Mouse (Mus musculus) intestine, embryonic 15.5 days (tissue): ENCODE measurements around the gene Slit3. TPM values are rescaled to one million over a fixed set of nuclear protein-coding genes. Genes with fewer than 3 reads are reported as not detected.

Source experiments
- ATAC-seq: fragments of 200-750 bp; cut with Nextera tagmentation; 2 replicates; pipeline ENCODE4 v1.8.0; 2017; ENCODE audit warnings: moderate TSS enrichment, moderate library complexity
- H3K27ac ChIP-seq: fragments of 300-500 bp; sonication (generic); 2 replicates; pipeline ENCODE4 v1.5.1; 2015; ENCODE audit warnings: mild to moderate bottlenecking, inconsistent platforms
- H3K27me3 ChIP-seq: fragments of 300-500 bp; sonication (generic); replicated peaks from 2 replicates; pipeline ENCODE4 v1.6.1; 2015; ENCODE audit warnings: inconsistent platforms
- H3K36me3 ChIP-seq: fragments of 300-500 bp; sonication (generic); 2 replicates; pipeline ENCODE4 v1.6.1; 2015; ENCODE audit warnings: inconsistent platforms
- H3K4me1 ChIP-seq: fragments of 300-500 bp; sonication (generic); replicated peaks from 2 replicates; pipeline ENCODE4 v1.6.1; 2015; ENCODE audit warnings: inconsistent platforms
- H3K4me2 ChIP-seq: fragments of 300-500 bp; sonication (generic); replicated peaks from 2 replicates; pipeline ENCODE4 v1.6.1; 2015; ENCODE audit warnings: mild to moderate bottlenecking, inconsistent platforms
- H3K4me3 ChIP-seq: fragments of 300-500 bp; sonication (generic); replicated peaks from 2 replicates; pipeline ENCODE4 v1.5.1; 2015; ENCODE audit warnings: inconsistent platforms
- H3K9ac ChIP-seq: fragments of 300-500 bp; sonication (generic); 2 replicates; pipeline ENCODE4 v1.6.1; 2015; ENCODE audit warnings: inconsistent platforms
- H3K9me3 ChIP-seq: fragments of 300-500 bp; sonication (generic); 2 replicates; pipeline ENCODE4 v1.6.1; 2016; ENCODE audit warnings: inconsistent platforms
- WGBS: fragments of 180-500 bp; shearing (Covaris S2); methylation state at CpG from one replicate; pipeline ENCODE4 v1.1.7; 2015; 5-methylcytosine and 5-hydroxymethylcytosine counted together
- polyA plus RNA-seq: library from polyadenylated mRNA; unstranded; fragments of >200 nt; fragmentation: Nextera tagmentation; extraction: Ambion mirVana; gene quantifications from 2 replicates; pipeline ENCODE4 v1.2.1, GENCODE M21; 2015

The Slit3 gene
- polyA plus RNA-seq, 1 experiment from 2014 or later = 15.9 TPM

- Histone ChIP-seq H3K4me1 (0 out of 2 replicates have a peak, but pooled peaks cover 9% of the 10 kb centered on the region), H3K9me3 (no peaks in the 10 kb centered on the region), H3K9ac (peak overlapping the region; percentile 5; the same call in 1 of the 2 replicates), H3K27ac (no peak overlapping the region), H3K4me3 (no peak overlapping the region), H3K27me3 (no peaks in the 10 kb centered on the region), H3K4me2 (no peak overlapping the region), H3K36me3 (no peaks in the 10 kb centered on the region)
- peak; percentile 82 for ATAC-seq
- WGBS = 40% methylated on average over 12 of the region's 12 CpGs
Observed at GRCm38 (mm10) chr11:35407341-35408154, 286.5 kb downstream of the Slit3 start.

- H3K27me3 ChIP-seq = no peaks in the 10 kb centered on the region
- H3K27ac ChIP-seq = no peak overlapping the region
- H3K4me3 ChIP-seq = no peak overlapping the region
- H3K36me3 ChIP-seq = no peaks in the 10 kb centered on the region
- no peak overlapping the region for H3K9ac ChIP-seq
- H3K4me2 ChIP-seq = no peak overlapping the region
- 0 out of 2 replicates have a peak, but pooled peaks cover 9% of the 10 kb centered on the region for H3K4me1 ChIP-seq
- WGBS = 77% methylated on average over 3 of the region's 3 CpGs
- no peaks in the 10 kb centered on the region for H3K9me3 ChIP-seq
- ATAC-seq = no peak
Observed at GRCm38 (mm10) chr11:35410431-35410830, 289.4 kb downstream of the Slit3 start.

- Histone ChIP-seq H3K4me2 (no peak overlapping the region), H3K36me3 (no peaks in the 10 kb centered on the region), H3K9ac (no peak overlapping the region), H3K27me3 (no peaks in the 10 kb centered on the region), H3K4me1 (peaks cover 10% of the 10 kb centered on the region; the same call in 1 of the 2 replicates), H3K9me3 (no peaks in the 10 kb centered on the region), H3K4me3 (no peak overlapping the region), H3K27ac (no peak overlapping the region)
- ATAC-seq = peak; percentile 53
- 57% methylated on average over 9 of the region's 9 CpGs for WGBS
Observed at GRCm38 (mm10) chr11:35415768-35416401, 294.9 kb downstream of the Slit3 start.

GRCm38 (mm10) chr11:35416402-35417093, 295.5 kb downstream of the Slit3 start:
- H3K4me1 ChIP-seq = peaks cover 10% of the 10 kb centered on the region; the same call in 1 of the 2 replicates
- H3K27ac ChIP-seq = no peak overlapping the region
- H3K4me2 ChIP-seq = no peak overlapping the region
- H3K27me3 ChIP-seq = no peaks in the 10 kb centered on the region
- no peak overlapping the region for H3K9ac ChIP-seq
- H3K36me3 ChIP-seq = no peaks in the 10 kb centered on the region
- H3K4me3 ChIP-seq = no peak overlapping the region
- no peaks in the 10 kb centered on the region for H3K9me3 ChIP-seq
- WGBS = 61% methylated on average over 14 of the region's 14 CpGs
- no peak; the same call in 1 of the 2 replicates for ATAC-seq

- no peaks in the 10 kb centered on the region for H3K9me3 ChIP-seq
- H3K4me1 ChIP-seq = peaks cover 10% of the 10 kb centered on the region; the same call in 1 of the 2 replicates
- H3K36me3 ChIP-seq = no peaks in the 10 kb centered on the region
- no peak for ATAC-seq
- no peak overlapping the region for H3K4me2 ChIP-seq
- H3K4me3 ChIP-seq = no peak overlapping the region
- no peak overlapping the region for H3K27ac ChIP-seq
- H3K27me3 ChIP-seq = no peaks in the 10 kb centered on the region
- H3K9ac ChIP-seq = no peak overlapping the region
- 47% methylated on average over 13 of the region's 13 CpGs for WGBS
Observed at GRCm38 (mm10) chr11:35417911-35418552, 297.0 kb downstream of the Slit3 start.

- no peak overlapping the region for H3K4me3 ChIP-seq
- H3K9me3 ChIP-seq = no peaks in the 10 kb centered on the region
- no peak for ATAC-seq
- no peak overlapping the region for H3K27ac ChIP-seq
- no peaks in the 10 kb centered on the region for H3K36me3 ChIP-seq
- H3K27me3 ChIP-seq = no peaks in the 10 kb centered on the region
- 72% methylated on average over 5 of the region's 5 CpGs for WGBS
- H3K4me1 ChIP-seq = peaks cover 10% of the 10 kb centered on the region; the same call in 1 of the 2 replicates
- H3K4me2 ChIP-seq = no peak overlapping the region
- no peak overlapping the region for H3K9ac ChIP-seq
Observed at GRCm38 (mm10) chr11:35419013-35419412, 298.0 kb downstream of the Slit3 start.

- ATAC-seq = no peak
- Histone ChIP-seq H3K9ac (no peak overlapping the region), H3K4me1 (peaks cover 7% of the 10 kb centered on the region; the same call in 1 of the 2 replicates), H3K9me3 (no peaks in the 10 kb centered on the region), H3K4me2 (no peak overlapping the region), H3K36me3 (no peaks in the 10 kb centered on the region), H3K4me3 (no peak overlapping the region), H3K27me3 (no peaks in the 10 kb centered on the region), H3K27ac (no peak overlapping the region)
- 35% methylated on average over 4 of the region's 4 CpGs for WGBS
Observed at GRCm38 (mm10) chr11:35421728-35422127, 300.7 kb downstream of the Slit3 start.

- no peak overlapping the region for H3K4me3 ChIP-seq
- no peak for ATAC-seq
- H3K4me2 ChIP-seq = no peak overlapping the region
- no peak overlapping the region for H3K9ac ChIP-seq
- H3K27ac ChIP-seq = no peak overlapping the region
- 53% methylated on average over 7 of the region's 7 CpGs for WGBS
- no peaks in the 10 kb centered on the region for H3K9me3 ChIP-seq
- H3K27me3 ChIP-seq = no peaks in the 10 kb centered on the region
- no peaks in the 10 kb centered on the region for H3K36me3 ChIP-seq
- no peaks in the 10 kb centered on the region for H3K4me1 ChIP-seq
Observed at GRCm38 (mm10) chr11:35428036-35428435, 307.0 kb downstream of the Slit3 start.

GRCm38 (mm10) chr11:35431130-35431529, 310.1 kb downstream of the Slit3 start:
- H3K9ac ChIP-seq = no peak overlapping the region
- H3K27ac ChIP-seq = no peak overlapping the region
- WGBS = 80% methylated on average over 8 of the region's 8 CpGs
- H3K4me1 ChIP-seq = no peaks in the 10 kb centered on the region
- H3K4me3 ChIP-seq = no peak overlapping the region
- no peaks in the 10 kb centered on the region for H3K27me3 ChIP-seq
- H3K9me3 ChIP-seq = no peaks in the 10 kb centered on the region
- H3K4me2 ChIP-seq = no peak overlapping the region
- ATAC-seq = no peak
- no peaks in the 10 kb centered on the region for H3K36me3 ChIP-seq

GRCm38 (mm10) chr11:35437510-35437909, 316.5 kb downstream of the Slit3 start:
- Histone ChIP-seq H3K4me3 (no peak overlapping the region), H3K27ac (no peak overlapping the region), H3K4me1 (no peaks in the 10 kb centered on the region), H3K36me3 (no peaks in the 10 kb centered on the region), H3K27me3 (no peaks in the 10 kb centered on the region), H3K4me2 (no peak overlapping the region), H3K9ac (no peak overlapping the region), H3K9me3 (no peaks in the 10 kb centered on the region)
- WGBS = 88% methylated on average over 6 of the region's 6 CpGs
- no peak for ATAC-seq

GRCm38 (mm10) chr11:35440186-35440585, 319.2 kb downstream of the Slit3 start:
- Histone ChIP-seq H3K27me3 (no peaks in the 10 kb centered on the region), H3K9me3 (no peaks in the 10 kb centered on the region), H3K27ac (no peak overlapping the region), H3K9ac (no peak overlapping the region), H3K4me1 (no peaks in the 10 kb centered on the region), H3K4me3 (no peak overlapping the region), H3K4me2 (no peak overlapping the region), H3K36me3 (no peaks in the 10 kb centered on the region)
- no peak for ATAC-seq
- WGBS = 77% methylated on average over 11 of the region's 11 CpGs
